Mouse (Mus musculus) spleen, postnatal 14 days (tissue): ENCODE data around the gene 1110032F04Rik.
"Not testable (repeated sequence)": the region's sequence is repeated elsewhere in the genome, so short reads cannot be mapped to it uniquely, and the experiment has no call there.

Experiments used
- DNase-seq, 2 experiments: peaks; one replicate each; pipeline ENCODE4 v3.0.0; 2021 to 2022; ENCODE audit warnings: low spot score in 2 of 2

Gene 1110032F04Rik

DNA sequence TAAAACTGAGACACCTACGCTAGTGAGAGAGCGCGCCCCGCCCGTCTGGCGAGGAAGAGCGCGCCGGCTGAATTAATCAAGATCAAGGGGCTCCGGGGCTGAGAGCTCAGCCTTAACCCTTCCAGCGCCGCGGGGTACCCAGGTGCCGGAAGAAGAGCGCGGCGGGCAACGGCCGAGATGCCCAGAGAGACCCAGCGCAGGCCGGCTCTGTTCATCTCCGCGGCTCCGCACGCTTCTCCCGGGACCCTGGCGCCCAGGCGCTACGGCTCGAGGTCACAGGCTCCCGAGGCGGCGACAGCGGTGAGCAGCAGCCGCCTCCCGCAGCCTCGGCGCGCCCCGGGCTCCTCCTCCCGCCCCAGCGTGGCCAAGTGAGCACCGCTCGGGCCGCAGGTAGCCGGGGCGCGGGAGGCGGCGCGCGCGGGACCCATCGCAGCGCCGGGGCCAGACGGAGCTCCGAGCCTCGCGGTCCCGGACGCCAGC lies at the start of gene 1110032F04Rik:
1110032F04Rik (plus strand) TSS at position 376 of the 480 bp plus-strand sequence.
- peak; percentile 4 to 9 for DNase-seq

DNA sequence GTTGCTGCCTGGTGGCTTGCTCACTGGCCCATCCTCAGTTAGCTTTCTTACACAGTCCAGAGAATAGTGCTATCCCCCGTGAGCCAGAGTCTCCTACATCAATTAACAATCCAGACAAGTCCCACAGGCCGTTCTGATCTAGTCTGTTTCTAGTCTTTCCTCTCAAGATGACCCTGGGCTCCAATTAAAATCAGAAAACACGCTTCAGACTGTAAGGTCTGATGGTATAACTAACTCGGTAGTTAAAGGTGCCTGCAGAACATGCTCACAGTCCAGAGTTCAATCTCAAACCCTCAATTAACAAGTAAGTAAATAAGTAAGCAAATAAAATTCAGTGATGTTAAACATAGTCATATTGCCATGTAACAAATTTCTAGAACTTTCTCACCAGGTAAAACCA lies 48.0 kb upstream of the 1110032F04Rik start:
- no peak for DNase-seq

DNA sequence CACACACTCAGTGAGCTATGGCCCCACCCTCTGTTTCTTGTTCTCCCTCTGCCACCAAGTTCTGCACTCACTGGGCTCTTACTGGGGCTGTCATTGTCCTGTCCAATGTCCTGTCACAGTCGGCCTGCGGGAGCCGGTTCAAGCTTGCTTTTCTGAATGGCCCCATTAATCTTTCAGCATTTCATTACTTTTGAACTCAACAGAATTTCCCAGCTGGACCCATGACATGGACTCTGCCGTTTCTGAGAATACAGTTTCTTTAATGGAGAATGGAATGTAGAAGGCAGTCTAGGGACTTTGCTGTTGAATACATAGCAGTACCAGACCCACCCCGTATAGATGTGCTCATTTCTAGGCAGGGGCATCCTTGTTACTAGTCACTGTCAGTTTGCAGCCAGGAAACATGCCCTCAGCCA lies 47.5 kb upstream of the 1110032F04Rik start:
- DNase-seq: no peak

DNA sequence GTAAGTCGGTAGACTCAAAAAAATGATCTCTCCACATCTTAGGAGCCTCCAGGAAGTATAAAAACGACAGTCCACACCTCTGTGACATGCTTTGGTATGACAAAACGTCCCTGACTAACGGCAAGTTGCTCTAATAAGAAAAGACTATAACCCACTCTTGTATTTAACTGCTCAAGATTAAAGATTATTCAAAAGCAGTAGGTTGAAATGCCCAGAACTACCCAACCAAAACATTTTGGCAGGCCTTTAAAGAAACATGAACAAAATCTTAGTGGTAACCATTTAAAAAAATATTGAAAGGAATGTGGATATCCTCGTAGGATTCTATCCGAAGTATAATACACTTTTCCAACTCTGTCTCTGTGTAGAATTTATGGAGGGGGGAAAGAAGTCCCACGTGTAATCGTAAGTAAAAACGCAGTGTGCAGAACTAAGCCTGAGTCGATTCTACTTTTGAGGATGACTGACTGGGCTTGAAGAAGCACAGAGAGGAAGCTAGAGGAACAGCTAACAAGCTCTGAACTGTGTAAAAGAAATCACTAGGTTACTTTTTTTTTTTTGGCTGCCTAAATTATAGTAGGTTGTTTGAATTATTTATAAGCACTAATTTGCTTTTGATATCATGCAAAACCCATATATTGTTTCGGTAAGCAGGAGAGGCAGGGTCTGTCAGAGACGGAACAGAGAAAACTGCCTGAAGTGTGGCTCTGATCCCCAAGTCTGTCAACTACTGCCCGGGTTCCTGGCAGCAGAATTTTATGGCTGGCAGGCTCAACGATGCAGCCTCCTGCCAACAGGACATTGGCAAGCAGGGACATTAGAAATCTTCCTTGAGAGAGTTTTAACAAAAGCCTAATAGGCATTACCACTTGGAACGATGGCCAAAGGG lies 45.3 kb upstream of the 1110032F04Rik start:
- DNase-seq: no peak

DNA sequence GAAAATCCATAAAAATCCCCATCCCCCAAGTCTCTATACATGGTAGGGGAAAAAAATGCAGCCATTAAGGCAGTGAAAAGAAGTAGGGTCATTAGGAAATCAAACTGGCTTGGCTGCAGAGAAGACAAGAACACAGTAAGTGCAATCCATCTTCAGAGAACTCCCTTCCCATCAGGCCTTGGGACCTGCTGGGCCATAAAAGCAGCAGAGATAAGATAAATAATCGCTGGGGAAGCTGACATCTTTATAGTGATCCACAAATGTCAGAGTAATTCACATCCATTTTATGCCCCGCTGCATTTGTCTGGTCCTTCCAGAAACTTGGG lies 44.7 kb upstream of the 1110032F04Rik start:
- no peak for DNase-seq

DNA sequence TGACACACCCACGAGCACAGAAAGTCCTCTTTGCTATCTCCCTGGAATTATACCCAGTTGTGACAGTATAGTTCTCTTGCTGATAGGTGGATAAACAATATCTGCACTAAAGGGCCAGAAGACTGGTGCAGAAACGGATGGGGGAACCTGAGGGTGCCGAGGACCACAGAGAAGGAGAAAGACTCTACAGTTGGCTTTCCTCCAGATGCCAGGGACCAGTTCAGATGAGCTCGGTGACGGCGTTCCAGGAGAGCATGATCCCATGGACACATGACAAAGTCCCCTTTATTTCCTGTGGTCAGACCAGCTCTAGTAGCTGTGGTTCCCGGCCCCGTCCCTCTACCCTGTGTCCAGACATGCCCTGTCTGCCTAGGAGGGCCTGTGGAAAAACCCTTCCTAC lies 44.2 kb upstream of the 1110032F04Rik start:
- no peak for DNase-seq

DNA sequence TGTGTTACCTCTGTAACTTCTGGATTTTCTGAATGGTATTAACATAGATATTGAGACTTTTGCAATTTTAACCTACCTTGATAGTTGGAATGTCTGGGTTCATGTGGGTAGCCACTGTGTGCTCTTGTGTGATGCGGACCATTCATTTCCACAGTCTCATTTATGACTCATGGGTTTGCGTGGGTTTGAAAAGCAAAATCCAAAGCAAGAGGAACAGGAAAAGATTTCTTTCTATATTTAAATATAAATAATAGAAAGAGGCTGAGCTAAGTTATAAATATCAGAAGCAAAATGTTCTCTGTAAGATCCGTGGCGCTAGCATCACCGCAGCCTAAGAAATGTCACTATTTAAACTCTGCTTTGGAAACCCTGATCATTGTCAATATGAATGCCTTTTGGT lies 41.7 kb upstream of the 1110032F04Rik start:
- DNase-seq: no peak

DNA sequence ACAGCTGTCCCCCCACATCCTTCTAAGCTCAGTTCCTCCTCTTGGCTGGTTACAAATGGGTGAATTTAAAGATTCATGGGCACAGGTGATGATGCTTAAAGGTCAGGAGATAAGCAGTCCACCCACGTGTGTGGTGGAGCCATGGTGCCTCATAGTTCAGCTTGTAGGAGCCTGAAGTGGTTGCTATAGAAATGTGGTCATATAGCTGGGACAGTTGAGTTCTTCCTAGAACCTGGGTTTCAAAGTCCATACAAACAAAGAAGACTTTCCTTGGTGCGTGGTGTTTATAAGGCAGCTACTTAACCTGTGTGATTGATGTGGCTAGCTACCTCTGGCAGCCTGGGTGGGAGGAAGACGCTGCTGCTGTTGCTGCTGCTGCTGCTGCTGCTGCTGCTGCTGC lies 39.4 kb upstream of the 1110032F04Rik start:
- DNase-seq: no peak

DNA sequence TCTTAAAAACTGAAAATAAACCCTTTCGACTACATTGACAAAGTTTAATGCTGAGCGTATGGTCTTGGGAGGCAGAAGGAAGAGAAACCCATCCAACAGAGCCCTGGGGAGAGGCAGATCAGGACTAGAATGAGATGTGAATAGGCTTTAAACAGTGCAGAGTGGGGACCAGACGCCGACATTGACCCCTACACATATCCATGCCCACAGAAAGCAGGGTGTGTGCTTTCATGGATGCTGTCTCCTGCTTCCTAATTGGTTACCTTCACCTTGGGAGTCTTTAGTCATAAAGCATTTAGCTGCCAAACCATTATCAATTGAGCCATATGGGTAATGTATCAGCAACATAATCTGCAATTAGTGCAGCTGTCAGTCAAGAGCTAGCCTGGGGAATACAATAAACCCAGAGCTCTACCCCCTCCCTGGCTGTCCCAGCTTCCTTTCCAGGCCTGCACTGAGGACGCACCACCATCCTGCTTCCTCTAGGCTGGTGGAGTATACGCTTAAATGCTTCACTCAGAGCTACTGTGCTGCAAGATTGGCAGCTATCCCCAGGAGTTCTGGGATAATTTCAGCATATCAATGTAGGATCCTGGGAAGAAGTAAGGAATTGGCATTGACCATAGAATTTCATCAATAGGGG lies 32.4 kb upstream of the 1110032F04Rik start:
- DNase-seq: no peak

DNA sequence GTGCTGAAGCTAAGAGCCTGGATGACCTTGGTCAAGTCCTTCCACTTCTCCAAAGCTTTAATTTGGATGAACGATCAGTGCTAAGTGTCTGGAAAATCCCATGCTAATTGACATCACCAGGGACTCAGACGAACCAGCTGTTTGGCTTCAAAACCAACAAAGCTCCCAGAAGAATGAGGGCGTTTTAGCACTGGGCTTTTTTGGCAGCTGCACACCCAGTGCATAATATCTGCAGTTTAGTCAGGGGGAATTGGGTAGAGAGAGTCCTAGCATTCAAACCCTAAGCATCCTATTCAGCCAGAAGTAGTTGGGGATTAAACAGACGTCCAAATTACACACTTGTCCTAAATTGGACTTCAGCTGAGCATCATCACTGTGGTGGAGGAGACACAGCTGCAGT lies 29.2 kb upstream of the 1110032F04Rik start:
- DNase-seq: no peak

DNA sequence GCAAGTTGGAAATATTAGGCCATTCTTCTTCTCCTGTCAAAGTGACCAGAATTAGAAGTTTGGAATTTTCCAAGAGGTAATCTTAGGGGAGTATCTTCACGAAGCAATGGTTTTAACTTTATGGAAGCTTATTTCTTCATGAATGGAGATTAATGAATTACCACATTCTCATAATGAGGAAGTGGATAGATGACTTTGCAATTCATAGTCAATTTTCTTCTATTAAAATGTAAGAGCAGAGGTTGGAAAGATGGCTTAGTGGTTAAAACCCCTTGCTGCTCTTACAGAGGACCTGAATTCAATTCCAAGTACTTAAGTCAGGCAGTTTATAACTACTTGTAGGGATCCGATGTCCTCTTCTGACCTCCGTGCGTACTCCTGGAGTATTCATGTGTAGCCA lies 25.4 kb upstream of the 1110032F04Rik start:
- DNase-seq: no peak

DNA sequence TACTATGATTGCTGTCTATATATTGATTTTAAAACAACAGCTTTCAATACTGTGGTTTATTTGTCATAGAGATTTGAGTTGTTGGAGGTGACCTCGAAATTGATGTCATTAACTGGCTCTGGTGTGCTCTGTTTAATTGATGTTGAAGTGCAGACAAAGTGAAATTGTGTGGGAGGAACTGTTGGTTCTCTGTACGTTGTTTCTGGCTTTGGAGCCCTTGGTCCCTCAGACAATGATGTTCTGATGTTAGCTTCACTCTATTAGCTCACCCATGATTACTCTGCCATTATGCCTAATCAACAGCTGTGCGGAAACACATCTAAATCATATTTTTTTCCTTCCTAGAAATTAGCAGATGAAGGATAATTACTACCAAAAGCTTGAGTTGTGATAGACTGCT lies 21.1 kb upstream of the 1110032F04Rik start:
- no peak for DNase-seq

DNA sequence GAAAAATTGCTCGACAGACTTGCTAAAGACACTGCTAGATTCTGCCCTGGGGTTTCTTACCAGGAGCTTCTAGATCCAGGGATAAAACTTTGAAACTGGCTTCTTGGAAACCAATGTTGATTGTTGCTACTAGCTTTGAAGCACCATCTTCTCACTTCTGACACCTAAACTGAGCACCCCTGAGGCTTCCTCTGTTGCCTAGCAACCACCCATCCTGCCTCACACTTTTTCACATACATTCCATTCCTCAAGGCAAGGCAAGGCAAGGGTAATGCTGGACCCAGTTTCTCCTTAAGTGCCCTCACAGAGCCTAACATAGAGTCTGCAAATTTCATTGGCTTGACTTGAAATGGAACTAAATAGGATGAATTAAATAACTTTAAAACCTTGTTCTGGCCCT lies 17.0 kb upstream of the 1110032F04Rik start:
- no peak for DNase-seq

DNA sequence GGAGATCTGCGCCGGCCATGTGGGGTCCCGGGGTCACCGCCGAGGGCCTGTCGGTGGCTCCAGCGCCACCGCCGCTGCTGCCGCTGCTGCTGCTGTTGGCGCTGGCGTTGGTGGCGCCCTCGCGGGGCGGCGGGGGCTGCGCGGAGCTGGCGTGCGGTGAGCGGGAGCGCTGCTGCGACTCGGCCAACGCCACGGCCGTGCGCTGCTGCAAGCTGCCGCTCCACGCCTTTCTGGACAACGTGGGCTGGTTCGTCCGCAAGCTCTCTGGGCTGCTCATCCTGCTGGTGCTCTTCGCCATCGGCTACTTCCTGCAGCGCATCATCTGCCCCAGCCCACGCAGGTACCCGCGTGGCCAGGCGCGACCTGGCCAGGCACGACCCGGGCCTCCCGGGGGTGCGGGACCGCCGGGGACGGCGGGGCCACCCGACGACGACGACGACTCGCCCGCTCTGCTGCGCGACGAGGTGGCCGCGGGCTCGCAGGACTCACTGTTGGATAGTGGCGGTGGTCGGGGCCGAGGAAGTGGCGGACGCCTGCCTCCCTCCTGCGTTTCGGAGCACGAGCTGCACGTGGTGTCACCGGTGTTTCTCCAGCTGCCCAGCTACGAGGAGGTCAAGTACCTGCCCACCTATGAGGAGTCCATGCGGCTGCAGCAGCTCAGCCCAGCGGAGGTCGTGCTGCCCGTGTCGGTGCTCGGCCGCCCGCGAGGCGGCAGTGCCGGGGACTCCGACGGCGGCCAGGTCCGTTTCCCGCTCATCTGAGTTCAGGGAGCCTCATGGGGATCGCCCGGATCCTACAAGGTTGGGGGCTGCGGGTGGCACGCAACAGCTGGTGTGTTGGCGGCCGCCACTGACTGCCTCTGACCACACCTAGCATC lies 543 bp downstream of the 1110032F04Rik start:
- no peak for DNase-seq

DNA sequence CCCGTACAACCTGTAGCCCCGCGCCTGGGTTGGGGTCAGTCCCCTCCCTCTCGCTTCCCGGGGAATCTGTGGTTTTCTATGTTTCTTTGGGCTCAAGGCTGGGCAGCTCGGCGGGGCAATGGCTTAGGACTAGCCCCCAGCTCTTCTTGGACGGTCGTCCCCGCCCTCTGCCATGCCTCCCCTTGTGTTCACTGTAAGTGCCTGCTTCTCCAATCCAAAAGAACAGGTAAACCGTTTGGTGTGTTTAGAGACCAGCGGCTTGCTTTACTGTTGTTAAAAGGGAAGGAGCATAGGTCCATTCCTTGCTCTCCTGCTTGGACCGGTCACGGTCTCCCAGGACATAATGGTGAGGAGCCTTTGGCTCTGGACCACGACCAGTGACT lies 1.2 kb downstream of the 1110032F04Rik start:
- no peak for DNase-seq

DNA sequence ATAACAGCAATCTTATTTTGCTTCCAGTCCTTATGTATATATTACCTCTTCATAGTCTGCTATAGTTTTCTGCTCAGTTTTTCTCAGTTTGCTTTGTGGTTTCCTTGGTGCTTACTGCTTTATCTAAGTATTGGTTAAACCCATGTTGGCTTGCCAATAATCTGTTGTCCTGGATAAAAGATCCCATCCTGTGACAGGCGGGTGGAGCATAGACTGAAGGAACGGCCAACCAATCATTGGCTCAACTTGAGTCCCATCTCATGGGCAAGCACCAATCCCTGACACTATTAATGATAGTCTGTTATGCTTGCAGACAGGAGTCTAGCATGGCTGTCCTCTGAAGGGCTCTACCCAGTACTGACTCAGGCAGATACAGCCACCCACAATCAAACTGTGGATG lies 4.7 kb downstream of the 1110032F04Rik start:
- no peak for DNase-seq

DNA sequence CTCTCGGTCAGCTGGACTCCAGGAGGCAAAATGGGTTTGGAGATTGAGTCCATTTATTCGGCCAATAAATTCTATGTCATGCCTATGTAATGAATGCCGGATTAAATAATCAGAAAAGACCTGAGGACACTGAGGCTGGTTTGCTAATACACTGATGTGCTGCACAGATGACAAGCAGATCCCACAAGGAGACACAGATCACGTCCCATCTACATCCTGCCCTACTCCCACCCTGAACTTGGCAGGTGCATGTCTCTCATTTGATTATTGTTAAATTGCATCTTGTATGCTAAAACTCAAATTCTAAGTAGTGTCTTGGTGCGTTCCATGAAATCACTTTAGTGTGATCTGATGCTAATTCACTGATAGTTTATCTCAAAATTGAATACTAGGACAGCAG lies 17.5 kb downstream of the 1110032F04Rik start:
- DNase-seq: no peak

DNA sequence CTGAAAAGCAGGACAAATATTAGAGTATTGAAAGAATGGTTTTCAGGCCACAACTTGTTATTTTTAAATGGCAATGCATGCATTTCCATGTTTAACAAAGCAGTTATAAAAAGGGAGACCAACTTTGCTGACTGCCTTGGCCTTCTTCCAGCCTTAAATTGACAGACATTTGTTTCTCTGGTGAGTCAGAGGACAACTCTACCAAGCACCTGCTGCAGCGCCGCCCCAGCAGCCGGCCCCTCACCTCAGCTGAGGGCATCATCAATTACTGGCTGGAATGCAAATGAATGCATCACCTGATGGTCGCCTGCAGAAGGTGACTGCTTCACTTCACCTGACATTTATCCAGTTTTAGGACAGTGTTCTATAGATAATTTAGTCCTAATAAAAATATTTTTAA lies 26.0 kb downstream of the 1110032F04Rik start:
- DNase-seq: no peak

DNA sequence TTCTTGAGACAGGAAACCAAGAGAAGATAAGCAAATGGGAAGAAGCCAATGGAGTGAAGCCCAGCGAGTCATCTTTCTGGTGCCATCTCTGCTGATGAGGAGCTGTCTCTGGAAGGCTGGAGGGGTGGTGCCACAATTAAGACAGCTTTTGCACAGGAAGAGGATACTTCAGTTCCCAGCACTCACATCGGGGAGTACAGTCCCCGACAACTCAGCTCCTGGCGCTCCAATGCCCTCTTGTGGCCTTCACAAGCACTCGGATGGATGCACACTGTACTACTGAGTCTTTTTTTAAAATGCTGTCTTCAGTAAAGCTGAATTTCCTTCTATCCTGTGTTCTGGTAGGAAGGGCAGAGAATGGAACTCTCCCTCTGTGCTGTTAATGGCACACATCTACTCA lies 27.8 kb downstream of the 1110032F04Rik start:
- DNase-seq: no peak

DNA sequence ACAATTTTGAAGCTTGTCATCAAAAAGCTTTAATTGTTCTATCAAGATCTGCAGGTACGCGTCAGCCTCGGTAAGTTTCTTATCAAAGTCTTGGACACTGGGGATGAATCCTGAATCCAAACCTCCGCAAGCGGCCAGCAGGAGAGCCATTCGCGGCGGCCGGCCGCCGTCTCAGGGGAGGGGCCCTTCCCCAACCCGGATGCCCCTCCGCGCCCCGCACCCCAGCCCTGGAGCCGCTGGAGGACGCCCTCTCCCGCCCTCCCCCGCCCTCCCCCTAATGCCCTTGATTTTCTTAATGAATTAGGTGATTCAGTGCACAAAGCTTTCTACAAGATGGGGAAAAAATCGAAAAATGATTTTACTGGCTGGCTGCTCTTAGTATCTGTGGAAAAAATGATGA lies 33.2 kb downstream of the 1110032F04Rik start:
- DNase-seq: not testable (repeated sequence)

DNA sequence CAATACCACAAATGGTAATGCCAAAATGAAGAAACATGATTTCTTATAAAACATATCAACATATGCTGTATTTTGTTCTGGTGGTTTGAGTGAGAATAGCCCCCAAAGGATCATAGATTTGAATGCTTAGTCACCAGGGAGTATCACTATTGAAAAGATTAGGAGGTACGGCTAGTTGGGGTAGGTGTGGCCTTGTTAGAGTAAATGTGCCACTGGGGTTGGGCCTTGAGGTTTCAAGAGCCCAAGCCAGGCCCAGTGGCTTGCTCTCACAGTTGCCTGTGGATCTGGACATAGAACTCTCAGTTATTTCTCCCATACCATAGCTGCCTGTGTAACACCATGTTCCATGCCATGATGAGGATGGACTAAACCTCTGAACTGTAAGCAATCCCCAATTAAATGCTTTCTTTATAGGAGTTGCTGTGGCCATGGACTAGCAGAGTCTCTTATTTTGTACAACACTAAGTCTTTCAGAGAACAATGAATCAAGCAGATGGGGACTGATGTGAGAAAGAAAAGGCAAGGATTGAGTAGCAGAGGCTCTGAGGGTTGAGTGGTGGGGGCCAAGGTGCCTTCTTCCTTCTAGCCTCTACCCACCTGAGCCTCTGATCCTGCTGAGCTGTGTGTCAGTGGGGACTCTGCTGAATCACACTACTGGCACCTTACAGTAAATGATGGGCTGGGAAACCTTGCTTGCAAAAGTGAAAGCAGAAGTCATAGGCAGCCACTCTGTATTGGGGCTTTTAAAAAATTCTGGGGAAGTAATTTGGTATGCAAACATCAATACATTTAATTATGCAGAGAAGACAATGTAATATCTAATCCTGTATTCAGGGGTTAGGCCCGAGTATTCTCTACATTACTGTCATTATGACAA lies 35.8 kb downstream of the 1110032F04Rik start:
- peak in 1 of 2 experiments; percentile 4 for DNase-seq
